Mouse (Mus musculus): Measurements from ENCODE around the gene Nos1. TPM values are rescaled to one million over a fixed set of nuclear protein-coding genes. Genes with fewer than 3 reads are reported as not detected.

Gene Nos1
- polyA plus RNA-seq, 1 experiment from 2014 or later: 7.2 TPM

GRCm38 (mm10) chr5:117976657-117977500 is 196.0 kb downstream of the Nos1 start, which contains the start of gene Fbxo21:
Fbxo21 (plus strand) TSS chr5:117976730.
- Histone ChIP-seq H3K9ac (replicated peaks) (peak within 1 kb of the TSS; percentile 100), H3K36me3 (0 out of 2 replicates have a peak, but pooled peaks cover 5% of the 10 kb centered on the region), H3K9me3 (no peaks in the 10 kb centered on the region), H3K27me3 (no peaks in the 10 kb centered on the region), H3K4me3 (peak within 1 kb of the TSS; percentile 99), H3K4me2 (replicated peaks) (peak within 1 kb of the TSS; percentile 73), H3K4me1 (peaks cover 32% of the 10 kb centered on the region), H3K27ac (replicated peaks) (peak within 1 kb of the TSS; percentile 90)
- peak; percentile 86 for ATAC-seq (replicated peaks)
- WGBS: under 1% methylated on average over 77 of the region's 88 CpGs

GRCm38 (mm10) chr5:117977501-117978158 is 196.8 kb downstream of the Nos1 start:
- peaks cover 35% of the 10 kb centered on the region for H3K4me1 ChIP-seq
- H3K4me2 ChIP-seq (replicated peaks): peak overlapping the region; percentile 73
- peak overlapping the region; percentile 99 for H3K4me3 ChIP-seq
- 0 out of 2 replicates have a peak, but pooled peaks cover 9% of the 10 kb centered on the region for H3K36me3 ChIP-seq
- no peaks in the 10 kb centered on the region for H3K9me3 ChIP-seq
- H3K27me3 ChIP-seq: no peaks in the 10 kb centered on the region
- peak overlapping the region; percentile 90 for H3K27ac ChIP-seq (replicated peaks)
- 3% methylated on average over 29 of the region's 30 CpGs for WGBS
- peak overlapping the region; percentile 100 for H3K9ac ChIP-seq (replicated peaks)
- ATAC-seq (replicated peaks): peak; percentile 18

DNA sequence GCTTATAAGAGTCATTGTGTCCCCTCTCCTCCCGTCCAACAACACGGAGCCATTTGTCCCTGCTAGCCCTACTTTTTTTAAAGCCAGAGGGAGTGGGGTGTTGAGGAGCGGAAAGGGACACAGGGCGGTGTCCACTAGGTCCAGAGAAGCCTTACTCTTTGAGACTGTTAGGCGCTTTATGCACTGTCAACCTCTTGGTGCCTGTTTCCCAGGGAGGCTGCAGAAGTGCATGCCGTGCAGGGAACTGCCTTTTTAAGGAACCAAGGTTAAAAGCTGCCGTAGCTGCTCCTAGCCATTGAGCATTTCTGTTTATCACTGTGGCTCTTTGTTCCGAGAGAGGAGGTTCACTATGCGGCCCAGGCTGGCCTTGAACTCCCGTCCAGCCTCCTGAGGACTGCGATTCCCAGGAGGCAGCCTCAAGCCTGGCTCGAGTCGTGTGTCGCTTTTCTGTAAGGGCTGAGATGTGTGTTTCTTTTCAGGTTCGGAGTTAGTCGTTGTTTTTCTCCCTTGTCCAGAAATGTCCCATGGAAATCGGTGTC is 197.4 kb downstream of the Nos1 start:
- Histone ChIP-seq H3K36me3 (peaks cover 14% of the 10 kb centered on the region), H3K4me3 (peak overlapping the region; percentile 99), H3K27me3 (no peaks in the 10 kb centered on the region), H3K4me1 (peaks cover 35% of the 10 kb centered on the region), H3K9ac (replicated peaks) (peak overlapping the region; percentile 100), H3K27ac (replicated peaks) (peak overlapping the region; percentile 90), H3K4me2 (replicated peaks) (peak overlapping the region; percentile 73), H3K9me3 (no peaks in the 10 kb centered on the region)
- WGBS: 36% methylated on average over 17 of the region's 17 CpGs
- ATAC-seq (replicated peaks): no peak

- H3K36me3 ChIP-seq: peaks cover 18% of the 10 kb centered on the region
- no peaks in the 10 kb centered on the region for H3K27me3 ChIP-seq
- H3K4me2 ChIP-seq (replicated peaks): peak overlapping the region; percentile 73
- 44% methylated on average over 5 of the region's 5 CpGs for WGBS
- 0 out of 2 replicates have a peak overlapping the region, but pooled peaks have one; percentile 100 for H3K9ac ChIP-seq (replicated peaks)
- no peak overlapping the region for H3K27ac ChIP-seq (replicated peaks)
- peaks cover 35% of the 10 kb centered on the region for H3K4me1 ChIP-seq
- H3K4me3 ChIP-seq: peak overlapping the region; percentile 99
- no peak for ATAC-seq (replicated peaks)
- H3K9me3 ChIP-seq: no peaks in the 10 kb centered on the region
These were observed 198.2 kb downstream of the Nos1 start for GRCm38 (mm10) chr5:117979082-117979481.

DNA sequence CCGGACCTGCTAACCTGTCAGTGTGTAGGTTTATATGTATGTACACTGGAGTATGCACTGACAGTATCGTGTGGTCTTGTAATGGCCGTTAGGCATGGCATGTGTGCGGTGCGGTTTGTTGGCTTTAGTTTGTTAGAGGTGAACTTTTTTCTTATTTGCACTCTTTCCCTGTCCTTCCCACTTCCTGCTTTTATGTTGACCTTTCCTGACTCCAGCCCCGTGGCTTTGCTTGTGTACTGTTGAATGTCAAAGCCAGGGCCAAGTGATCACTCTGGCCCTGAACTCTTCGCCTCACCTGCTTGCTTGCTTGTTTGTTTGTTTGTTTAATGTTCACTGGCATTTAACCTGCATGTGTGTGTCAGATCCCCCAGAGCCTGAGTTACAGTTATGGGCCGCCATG is 200.1 kb downstream of the Nos1 start:
- Histone ChIP-seq H3K36me3 (peaks cover 23% of the 10 kb centered on the region), H3K9ac (replicated peaks) (no peak overlapping the region), H3K4me2 (replicated peaks) (no peak overlapping the region), H3K4me3 (no peak overlapping the region), H3K4me1 (peaks cover 35% of the 10 kb centered on the region), H3K9me3 (no peaks in the 10 kb centered on the region), H3K27ac (replicated peaks) (no peak overlapping the region), H3K27me3 (no peaks in the 10 kb centered on the region)
- 93% methylated on average over 8 of the region's 8 CpGs for WGBS
- ATAC-seq (replicated peaks): no peak

- Histone ChIP-seq H3K27me3 (no peaks in the 10 kb centered on the region), H3K36me3 (peaks cover 33% of the 10 kb centered on the region), H3K4me3 (no peak overlapping the region), H3K9me3 (no peaks in the 10 kb centered on the region), H3K4me1 (peaks cover 32% of the 10 kb centered on the region), H3K27ac (replicated peaks) (no peak overlapping the region), H3K9ac (replicated peaks) (no peak overlapping the region), H3K4me2 (replicated peaks) (no peak overlapping the region)
- ATAC-seq (replicated peaks): no peak
- WGBS: 91% methylated on average over 5 of the region's 5 CpGs
These were observed 201.1 kb downstream of the Nos1 start for GRCm38 (mm10) chr5:117981943-117982342.

GRCm38 (mm10) chr5:117986327-117986726 is 205.5 kb downstream of the Nos1 start:
- 77% methylated on average over 4 of the region's 4 CpGs for WGBS

DNA sequence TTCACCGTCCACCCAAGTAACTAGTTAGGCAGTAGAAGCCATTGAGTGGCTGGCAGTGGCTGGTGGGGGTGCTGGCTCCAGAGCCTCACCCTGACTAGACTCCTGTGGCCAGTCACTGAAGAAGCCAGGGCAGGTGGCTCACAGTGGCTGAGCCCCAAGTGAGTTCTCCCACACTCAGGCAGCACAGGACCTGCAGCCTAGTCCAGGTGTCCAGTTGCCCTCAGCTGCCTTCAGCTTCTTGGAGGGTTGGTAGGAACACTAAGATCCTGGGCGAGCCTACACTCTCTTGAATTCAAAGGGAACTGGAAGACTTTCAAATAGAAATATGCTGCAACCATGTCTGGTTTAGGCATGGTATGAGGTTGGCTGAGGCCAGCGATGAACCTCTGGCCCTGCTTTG is 207.1 kb downstream of the Nos1 start:
- 94% methylated on average over 3 of the region's 3 CpGs for WGBS
- Histone ChIP-seq H3K36me3 (peaks cover 79% of the 10 kb centered on the region), H3K27me3 (no peaks in the 10 kb centered on the region)

More at GRCm38 (mm10) chr5:117986327-117986726, 205.5 kb downstream of the Nos1 start:
- peaks cover 75% of the 10 kb centered on the region for H3K36me3 ChIP-seq
- H3K9ac ChIP-seq (replicated peaks): no peak overlapping the region
- peaks cover 4% of the 10 kb centered on the region; the same call in 1 of the 2 replicates for H3K4me1 ChIP-seq
- H3K4me3 ChIP-seq: no peak overlapping the region
- no peak overlapping the region for H3K4me2 ChIP-seq (replicated peaks)
- no peak overlapping the region for H3K27ac ChIP-seq (replicated peaks)
- ATAC-seq (replicated peaks): no peak
- no peaks in the 10 kb centered on the region for H3K27me3 ChIP-seq
- H3K9me3 ChIP-seq: no peaks in the 10 kb centered on the region

GRCm38 (mm10) chr5:117988367-117988766 is 207.5 kb downstream of the Nos1 start:
- WGBS: 79% methylated on average over 9 of the region's 9 CpGs
- ATAC-seq (replicated peaks): no peak
- no peak overlapping the region for H3K9ac ChIP-seq (replicated peaks)
- no peak overlapping the region for H3K4me3 ChIP-seq
- H3K9me3 ChIP-seq: no peaks in the 10 kb centered on the region
- no peaks in the 10 kb centered on the region for H3K4me1 ChIP-seq
- H3K27me3 ChIP-seq: no peaks in the 10 kb centered on the region
- peaks cover 78% of the 10 kb centered on the region for H3K36me3 ChIP-seq
- H3K27ac ChIP-seq (replicated peaks): no peak overlapping the region
- no peak overlapping the region for H3K4me2 ChIP-seq (replicated peaks)

More for the DNA sequence above, 207.1 kb downstream of the Nos1 start:
- Histone ChIP-seq H3K27ac (replicated peaks) (no peak overlapping the region), H3K4me2 (replicated peaks) (no peak overlapping the region), H3K4me3 (no peak overlapping the region), H3K9ac (replicated peaks) (no peak overlapping the region), H3K4me1 (no peaks in the 10 kb centered on the region), H3K9me3 (no peaks in the 10 kb centered on the region)
- ATAC-seq (replicated peaks): no peak

DNA sequence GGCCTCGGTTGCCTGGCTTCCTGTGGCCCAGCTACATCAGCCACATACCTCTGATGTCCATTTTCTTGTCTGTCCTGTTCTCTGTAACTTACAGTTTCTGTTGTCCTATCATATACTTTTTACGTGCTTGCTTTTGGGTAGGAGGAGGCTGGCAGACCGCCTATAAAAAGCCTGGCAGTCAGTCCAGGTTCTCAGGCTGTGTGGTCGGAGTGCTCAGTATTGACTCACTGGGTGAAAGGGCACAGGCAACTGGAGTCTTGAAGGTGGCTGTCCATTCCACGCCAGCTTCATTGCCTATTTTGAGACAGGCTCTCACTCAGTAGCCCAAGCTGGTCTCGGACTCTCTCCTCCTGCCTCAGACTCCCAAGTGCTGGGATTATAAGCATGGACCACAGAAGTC is 208.9 kb downstream of the Nos1 start:
- no peak overlapping the region for H3K9ac ChIP-seq (replicated peaks)
- no peaks in the 10 kb centered on the region for H3K4me1 ChIP-seq
- H3K4me3 ChIP-seq: no peak overlapping the region
- no peaks in the 10 kb centered on the region for H3K9me3 ChIP-seq
- peaks cover 88% of the 10 kb centered on the region for H3K36me3 ChIP-seq
- no peak for ATAC-seq (replicated peaks)
- no peaks in the 10 kb centered on the region for H3K27me3 ChIP-seq
- H3K4me2 ChIP-seq (replicated peaks): no peak overlapping the region
- no peak overlapping the region for H3K27ac ChIP-seq (replicated peaks)
- 86% methylated on average over 6 of the region's 6 CpGs for WGBS

GRCm38 (mm10) chr5:117990957-117991356 is 210.1 kb downstream of the Nos1 start:
- Histone ChIP-seq H3K27me3 (no peaks in the 10 kb centered on the region), H3K27ac (replicated peaks) (no peak overlapping the region), H3K9me3 (no peaks in the 10 kb centered on the region), H3K4me3 (no peak overlapping the region), H3K9ac (replicated peaks) (no peak overlapping the region), H3K4me1 (no peaks in the 10 kb centered on the region), H3K4me2 (replicated peaks) (no peak overlapping the region), H3K36me3 (peaks cover 95% of the 10 kb centered on the region)
- WGBS: 95% methylated on average over 3 of the region's 3 CpGs
- no peak for ATAC-seq (replicated peaks)

DNA sequence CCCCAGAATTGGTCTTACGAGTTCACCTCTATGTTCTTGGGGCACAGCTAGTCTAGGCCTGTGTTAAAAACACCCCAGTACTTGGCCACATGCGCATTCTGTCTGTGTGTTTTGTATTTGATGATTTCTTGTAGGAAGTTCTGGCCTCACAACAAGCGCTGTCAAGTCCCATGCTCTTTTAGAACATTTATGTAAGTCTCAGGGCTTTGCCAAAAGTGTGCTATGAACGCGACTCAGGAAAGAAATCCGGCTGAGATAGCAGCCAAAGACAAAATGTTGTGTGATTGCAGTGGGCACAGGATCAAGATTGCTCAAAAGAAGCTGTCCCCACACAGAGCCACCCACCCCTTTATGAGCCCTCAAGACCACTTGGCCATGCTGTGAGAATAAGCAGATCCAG is 212.7 kb downstream of the Nos1 start:
- no peak for ATAC-seq (replicated peaks)
- no peaks in the 10 kb centered on the region for H3K4me1 ChIP-seq
- H3K4me2 ChIP-seq (replicated peaks): no peak overlapping the region
- 85% methylated on average over 6 of the region's 6 CpGs for WGBS
- H3K4me3 ChIP-seq: no peak overlapping the region
- no peaks in the 10 kb centered on the region for H3K9me3 ChIP-seq
- no peak overlapping the region for H3K27ac ChIP-seq (replicated peaks)
- H3K9ac ChIP-seq (replicated peaks): no peak overlapping the region
- no peaks in the 10 kb centered on the region for H3K27me3 ChIP-seq
- H3K36me3 ChIP-seq: peaks cover 93% of the 10 kb centered on the region
